Mouse (Mus musculus) MEL (cell line): ENCODE measurements at regions not wholly inside any gene's neighbourhood (a gene's known extent, or its start where the extent isn't known, plus 50 kb on each side); places are given as distances from the start of the nearest gene placed in this dataset.

Experiments
- DNase-seq: peaks from one replicate; pipeline ENCODE4 v3.0.0; 2011; ENCODE audit warnings: low read depth, low spot score
- H3K27ac ChIP-seq: 2 replicates; pipeline ENCODE4 v1.5.1; 2012; ENCODE audit warnings: low read depth, mild to moderate bottlenecking, control low read depth, low read length, moderate library complexity; ENCODE audit not compliant: control insufficient read depth
- H3K27me3 ChIP-seq, 2 experiments: fragments of 150-350 bp in 1 of 2; sonication (generic) in 1 of 2; 2 replicates each; pipeline ENCODE4 v1.6.1; 2012; ENCODE audit warnings: low read length in 2 of 2, mild to moderate bottlenecking in 2 of 2, improper control_type of control experiment in 1 of 2, moderate library complexity in 1 of 2; ENCODE audit not compliant: insufficient read depth in 2 of 2, control insufficient read depth in 1 of 2
- H3K36me3 ChIP-seq, 2 experiments: 2 replicates each; pipeline ENCODE4 v1.6.1; 2012 to 2014; ENCODE audit warnings: low read length in 2 of 2, improper control_type of control experiment in 1 of 2, inconsistent platforms in 1 of 2, mild to moderate bottlenecking in 1 of 2; ENCODE audit not compliant: insufficient read depth in 2 of 2, control insufficient read depth in 1 of 2
- H3K4me1 ChIP-seq, 2 experiments: fragments of 150-350 bp in 1 of 2; sonication (generic) in 1 of 2; 2 replicates each; pipeline ENCODE4 v1.6.1; 2012; ENCODE audit warnings: low read length in 2 of 2, improper control_type of control experiment in 1 of 2, mild to moderate bottlenecking in 1 of 2; ENCODE audit not compliant: insufficient read depth in 2 of 2, control insufficient read depth in 1 of 2
- H3K4me3 ChIP-seq, 2 experiments: fragments of 150-350 bp in 1 of 2; sonication (generic) in 1 of 2; 2 replicates each; pipeline ENCODE4 v1.5.1; 2012; ENCODE audit warnings: low read depth in 2 of 2, low read length in 2 of 2, mild to moderate bottlenecking in 2 of 2, moderate library complexity in 2 of 2, control low read depth in 1 of 2, improper control_type of control experiment in 1 of 2; ENCODE audit not compliant: control insufficient read depth in 1 of 2, insufficient read depth in 1 of 2
- H3K79me2 ChIP-seq: 2 replicates; pipeline ENCODE4 v1.6.1; 2012; ENCODE audit warnings: mild to moderate bottlenecking, low read length, moderate library complexity; ENCODE audit not compliant: control insufficient read depth, poor library complexity, insufficient read depth
- H3K9ac ChIP-seq: 2 replicates; pipeline ENCODE4 v1.6.1; 2012; ENCODE audit warnings: low read depth, mild to moderate bottlenecking, control low read depth, low read length, moderate library complexity; ENCODE audit not compliant: control insufficient read depth, poor library complexity, severe bottlenecking
- H3K9me3 ChIP-seq: fragments of 150-350 bp; sonication (generic); replicated peaks from 2 replicates; pipeline ENCODE4 v1.6.1; 2012; ENCODE audit warnings: mild to moderate bottlenecking, low read length, improper control_type of control experiment, moderate library complexity; ENCODE audit not compliant: insufficient read depth
- CHD1 ChIP-seq: IDR thresholded peaks from 2 replicates; pipeline ENCODE4 v1.6.1; 2012; ENCODE audit warnings: low read depth, mild to moderate bottlenecking, inconsistent platforms, low read length, improper control_type of control experiment
- CHD2 ChIP-seq: IDR thresholded peaks from 2 replicates; pipeline ENCODE4 v1.6.1; 2011; ENCODE audit warnings: low read length, improper control_type of control experiment
- CTCF ChIP-seq, 3 experiments: IDR thresholded peaks in 2 of 3; conservative IDR thresholded peaks in 1 of 3; 2 replicates each; pipeline ENCODE4 v1.5.1; 2011 to 2012; ENCODE audit warnings: low read length in 3 of 3, low read depth in 2 of 3, mild to moderate bottlenecking in 2 of 3, improper control_type of control experiment in 1 of 3, inconsistent platforms in 1 of 3, mixed read lengths in 1 of 3, moderate library complexity in 1 of 3; ENCODE audit not compliant: control insufficient read depth in 1 of 3, insufficient read depth in 1 of 3, poor library complexity in 1 of 3, severe bottlenecking in 1 of 3
- E2F4 ChIP-seq: IDR thresholded peaks from 2 replicates; pipeline ENCODE4 v1.6.1; 2011; ENCODE audit warnings: low read depth, low read length, improper control_type of control experiment, borderline replicate concordance
- EP300 ChIP-seq, 2 experiments: IDR thresholded peaks; 2 replicates each; pipeline ENCODE4 v1.6.1; 2011; ENCODE audit warnings: improper control_type of control experiment in 2 of 2, low read length in 2 of 2, low read depth in 1 of 2, mild to moderate bottlenecking in 1 of 2
- ETS1 ChIP-seq: IDR thresholded peaks from 2 replicates; pipeline ENCODE4 v1.6.1; 2012; ENCODE audit warnings: low read depth, mild to moderate bottlenecking, inconsistent platforms, low read length, improper control_type of control experiment, moderate library complexity
- MAFK ChIP-seq: IDR thresholded peaks from 2 replicates; pipeline ENCODE4 v1.6.1; 2011; ENCODE audit warnings: low read depth, mild to moderate bottlenecking, low read length, improper control_type of control experiment, borderline replicate concordance
- MAX ChIP-seq: IDR thresholded peaks from 2 replicates; pipeline ENCODE4 v1.6.1; 2011; ENCODE audit warnings: low read length, improper control_type of control experiment
- MAZ ChIP-seq: IDR thresholded peaks from 2 replicates; pipeline ENCODE4 v1.6.1; 2012; ENCODE audit warnings: low read depth, mild to moderate bottlenecking, inconsistent platforms, low read length, improper control_type of control experiment
- POLR2AphosphoS2 ChIP-seq: IDR thresholded peaks from 2 replicates; pipeline ENCODE4 v1.6.1; 2011; ENCODE audit warnings: low read length, improper control_type of control experiment
- RAD21 ChIP-seq: IDR thresholded peaks from 2 replicates; pipeline ENCODE4 v1.6.1; 2011; ENCODE audit warnings: mild to moderate bottlenecking, low read depth, low read length, improper control_type of control experiment
- TAL1 ChIP-seq: IDR thresholded peaks from 2 replicates; pipeline ENCODE4 v1.6.1; 2012; ENCODE audit warnings: mild to moderate bottlenecking, inconsistent platforms, low read length, moderate library complexity, mixed read lengths
- TBP ChIP-seq: IDR thresholded peaks from 2 replicates; pipeline ENCODE4 v1.8.0; 2011; ENCODE audit warnings: low read depth, low read length, improper control_type of control experiment
- USF1 ChIP-seq: IDR thresholded peaks from 2 replicates; pipeline ENCODE4 v1.6.1; 2014; ENCODE audit warnings: low read depth, mild to moderate bottlenecking, inconsistent platforms, low read length, improper control_type of control experiment, moderate library complexity
- USF2 ChIP-seq, 2 experiments: IDR thresholded peaks; 2 replicates each; pipeline ENCODE4 v1.6.1; 2011 to 2012; ENCODE audit warnings: improper control_type of control experiment in 2 of 2, low read length in 2 of 2, borderline replicate concordance in 1 of 2, inconsistent platforms in 1 of 2, low read depth in 1 of 2, mild to moderate bottlenecking in 1 of 2; ENCODE audit not compliant: insufficient read depth in 1 of 2
- ZC3H11A ChIP-seq: IDR thresholded peaks from 2 replicates; pipeline ENCODE4 v1.6.1; 2012; ENCODE audit warnings: low read depth, mild to moderate bottlenecking, inconsistent platforms, low read length, improper control_type of control experiment
- ZKSCAN1 ChIP-seq: IDR thresholded peaks from 2 replicates; pipeline ENCODE4 v1.6.1; 2012; ENCODE audit warnings: low read depth, mild to moderate bottlenecking, inconsistent platforms, low read length, improper control_type of control experiment, moderate library complexity
- ZMIZ1 ChIP-seq: IDR thresholded peaks from 2 replicates; pipeline ENCODE4 v1.6.1; 2012; ENCODE audit warnings: low read depth, mild to moderate bottlenecking, inconsistent platforms, low read length, improper control_type of control experiment, moderate library complexity
- ZNF384 ChIP-seq: IDR thresholded peaks from 2 replicates; pipeline ENCODE4 v1.6.1; 2012; ENCODE audit warnings: low read depth, mild to moderate bottlenecking, inconsistent platforms, low read length, improper control_type of control experiment

DNA sequence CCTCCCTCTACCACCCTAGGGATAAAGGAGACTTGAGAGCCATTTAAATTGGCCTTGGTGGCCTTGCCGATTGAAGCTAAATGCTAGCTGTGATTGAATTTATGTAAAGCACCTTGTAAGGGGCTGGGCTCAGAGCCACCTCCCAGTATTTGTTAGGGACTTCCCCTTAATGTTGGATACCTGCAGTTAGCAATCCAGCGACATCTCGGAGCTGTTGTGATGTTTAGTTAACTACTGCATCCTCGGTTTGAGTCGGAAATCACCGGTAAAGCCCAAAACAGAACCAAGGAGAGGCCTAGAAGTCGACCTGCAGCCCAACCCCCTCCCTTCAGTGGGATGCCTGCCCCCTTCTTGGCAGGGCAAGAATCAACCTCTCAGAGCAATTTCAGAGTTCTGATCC lies 236.3 kb downstream of the Cd83 start:
- Histone ChIP-seq H3K9me3 (no peaks in the 10 kb centered on the region), H3K4me3 (no peak overlapping the region), H3K4me1 (no peaks in the 10 kb centered on the region), H3K9ac (no peak overlapping the region), H3K27ac (no peak overlapping the region), H3K79me2 (no peaks in the 10 kb centered on the region), H3K27me3 (no peaks in the 10 kb centered on the region), H3K36me3 (no peaks in the 10 kb centered on the region)
- no peak for DNase-seq
- TF ChIP-seq ZKSCAN1: no peak
- TF ChIP-seq MAX: no peak
- TF ChIP-seq ETS1: no peak
- TF ChIP-seq ZMIZ1: no peak
- no peak for TF ChIP-seq MAFK
- no peak for TF ChIP-seq MAZ
- TF ChIP-seq ZNF384: no peak
- no peak for TF ChIP-seq RAD21
- no peak for TF ChIP-seq EP300 (IDR thresholded peaks at IDR 0.05; ENCODE audit: low read depth in 1 of 2, low read length in 2 of 2)
- TF ChIP-seq CTCF (IDR thresholded peaks at IDR 0.05 in 2 of 3, conservative IDR thresholded peaks at IDR 0.05 in 1 of 3; ENCODE audit: control insufficient read depth in 1 of 3, insufficient read depth in 1 of 3, low read depth in 2 of 3, low read length in 3 of 3, poor library complexity in 1 of 3, severe bottlenecking in 1 of 3): no peak
- no peak for TF ChIP-seq TBP
- no peak for TF ChIP-seq POLR2AphosphoS2
- no peak for TF ChIP-seq E2F4

DNA sequence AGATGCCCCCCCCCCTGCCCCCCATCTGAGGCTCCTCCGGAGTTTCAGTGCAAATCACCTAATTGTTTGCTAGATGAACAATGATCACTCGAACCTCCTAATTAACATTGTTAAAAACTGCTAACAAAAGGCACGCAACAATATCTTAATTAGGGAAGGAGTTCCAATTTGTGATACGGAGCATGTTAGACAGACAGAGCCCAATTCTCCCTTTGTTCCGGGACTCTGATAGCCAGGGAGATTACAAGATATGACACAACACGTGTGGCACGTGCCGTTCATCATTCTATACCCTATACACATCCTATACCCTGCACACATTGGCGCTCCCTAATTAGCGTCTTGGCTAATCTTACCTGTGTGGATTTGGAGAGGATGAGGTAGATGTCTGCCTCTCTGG lies 237.5 kb downstream of the Cd83 start:
- Histone ChIP-seq H3K27me3 (no peaks in the 10 kb centered on the region), H3K9me3 (no peaks in the 10 kb centered on the region), H3K79me2 (no peaks in the 10 kb centered on the region), H3K4me3 (no peak overlapping the region), H3K36me3 (no peaks in the 10 kb centered on the region), H3K9ac (no peak overlapping the region), H3K4me1 (no peaks in the 10 kb centered on the region), H3K27ac (no peak overlapping the region)
- DNase-seq: no peak
- no peak for TF ChIP-seq EP300 (IDR thresholded peaks at IDR 0.05; ENCODE audit: low read depth in 1 of 2, low read length in 2 of 2)
- no peak for TF ChIP-seq USF1
- no peak for TF ChIP-seq CHD2
- no peak for TF ChIP-seq ZC3H11A
- TF ChIP-seq TBP: no peak
- TF ChIP-seq USF2 (IDR thresholded peaks at IDR 0.05; ENCODE audit: borderline replicate concordance in 1 of 2, insufficient read depth in 1 of 2, low read depth in 1 of 2, low read length in 2 of 2): no peak
- no peak for TF ChIP-seq CHD1
- TF ChIP-seq TAL1: no peak
- TF ChIP-seq ZNF384: no peak
